Mouse (Mus musculus) neural tube, embryonic 14.5 days (tissue): ENCODE measurements around the gene Samd15. TPM values are rescaled to one million over a fixed set of nuclear protein-coding genes. Genes with fewer than 3 reads are reported as not detected.

ENCODE experiments used
- ATAC-seq: fragments of 200-750 bp; cut with Nextera tagmentation; 2 replicates; pipeline ENCODE4 v1.8.0; 2017; ENCODE audit warnings: low read depth, mild to moderate bottlenecking, moderate TSS enrichment, moderate library complexity
- H3K27ac ChIP-seq: fragments of 300-500 bp; sonication (generic); 2 replicates; pipeline ENCODE4 v1.5.1; 2014; ENCODE audit warnings: low read depth, mild to moderate bottlenecking, control low read depth, low read length, moderate library complexity, mixed read lengths
- H3K27me3 ChIP-seq: fragments of 300-500 bp; sonication (generic); 2 replicates; pipeline ENCODE4 v1.6.1; 2014; ENCODE audit warnings: low read length; ENCODE audit not compliant: control insufficient read depth, insufficient read depth
- H3K36me3 ChIP-seq: fragments of 300-500 bp; sonication (generic); 2 replicates; pipeline ENCODE4 v1.6.1; 2014; ENCODE audit warnings: low read length, mixed read lengths; ENCODE audit not compliant: control insufficient read depth, insufficient read depth
- H3K4me1 ChIP-seq: fragments of 300-500 bp; sonication (generic); 2 replicates; pipeline ENCODE4 v1.6.1; 2014; ENCODE audit warnings: low read length; ENCODE audit not compliant: control insufficient read depth, insufficient read depth
- H3K4me2 ChIP-seq: fragments of 300-500 bp; sonication (generic); 2 replicates; pipeline ENCODE4 v1.6.1; 2014; ENCODE audit warnings: mild to moderate bottlenecking, low read depth, low read length, control low read depth
- H3K4me3 ChIP-seq: fragments of 300-500 bp; sonication (generic); 2 replicates; pipeline ENCODE4 v1.5.1; 2014; ENCODE audit warnings: low read depth, low read length, control low read depth, mixed read lengths
- H3K9ac ChIP-seq: fragments of 300-500 bp; sonication (generic); replicated peaks from 2 replicates; pipeline ENCODE4 v1.6.1; 2014; ENCODE audit warnings: low read depth, mild to moderate bottlenecking, control low read depth, low read length, mixed read lengths
- H3K9me3 ChIP-seq: fragments of 300-500 bp; sonication (generic); 2 replicates; pipeline ENCODE4 v1.6.1; 2016; ENCODE audit warnings: low read length; ENCODE audit not compliant: control insufficient read depth
- WGBS: fragments of 180-500 bp; shearing (Covaris S2); extraction: QIAGEN DNeasy Blood & Tissue Kit; methylation state at CpG from one replicate; pipeline ENCODE4 v1.1.7; 2014; 5-methylcytosine and 5-hydroxymethylcytosine counted together
- polyA plus RNA-seq: library from polyadenylated mRNA; unstranded; fragments of >200 nt; fragmentation: Nextera tagmentation; extraction: Ambion mirVana; gene quantifications from 2 replicates; pipeline ENCODE4 v1.2.1, GENCODE M21; 2014

The Samd15 gene
- polyA plus RNA-seq, 1 experiment from 2014 or later: 3.2 TPM

DNA sequence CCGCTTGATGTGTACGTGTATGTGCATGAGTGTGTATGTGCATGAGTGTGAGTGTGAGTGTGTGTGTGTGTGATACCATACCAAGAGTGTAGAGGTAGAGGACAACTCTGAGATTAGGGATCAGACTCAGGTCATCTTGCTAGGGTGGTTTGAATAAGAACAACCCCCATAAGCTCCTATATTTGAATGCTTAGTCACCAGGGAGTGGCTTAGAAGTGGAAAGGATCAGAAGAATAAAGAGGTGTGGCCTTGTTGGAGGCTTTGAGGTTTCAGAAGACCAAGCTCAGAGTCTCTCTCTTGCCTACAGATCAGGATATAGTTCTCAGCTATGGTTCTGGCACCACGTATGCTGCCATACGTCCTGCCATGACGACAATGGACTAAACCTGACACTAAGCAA lies 57.1 kb downstream of the Samd15 start:
- Histone ChIP-seq H3K27me3 (no peaks in the 10 kb centered on the region), H3K36me3 (peaks cover 65% of the 10 kb centered on the region), H3K9ac (no peak overlapping the region), H3K4me3 (no peak overlapping the region), H3K27ac (no peak overlapping the region), H3K4me2 (no peak overlapping the region), H3K9me3 (no peaks in the 10 kb centered on the region), H3K4me1 (no peaks in the 10 kb centered on the region)
- WGBS: 95% methylated on average over 5 of the region's 5 CpGs
- ATAC-seq: no peak

DNA sequence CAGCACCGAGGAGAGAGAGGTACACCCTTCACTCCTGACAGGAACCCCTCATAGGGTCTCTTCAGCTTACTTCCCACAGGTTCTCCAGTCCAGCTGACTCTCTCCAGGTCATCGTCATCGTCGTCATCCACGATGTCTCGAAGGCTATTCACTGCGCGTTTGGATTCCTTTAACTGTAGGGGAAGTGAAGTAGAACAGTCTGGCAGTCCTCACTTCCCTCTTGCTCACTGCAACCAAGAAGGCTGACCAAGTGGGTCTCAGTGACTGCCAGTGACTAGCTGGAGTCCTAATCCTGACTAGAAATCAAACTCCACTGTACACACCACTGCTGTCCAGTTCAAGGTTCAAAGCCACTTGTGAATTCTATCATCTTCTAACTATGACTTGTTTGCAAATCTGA lies 61.0 kb downstream of the Samd15 start:
- Histone ChIP-seq H3K9me3 (no peaks in the 10 kb centered on the region), H3K4me2 (no peak overlapping the region), H3K27ac (no peak overlapping the region), H3K27me3 (no peaks in the 10 kb centered on the region), H3K4me3 (no peak overlapping the region), H3K4me1 (peaks cover 5% of the 10 kb centered on the region), H3K36me3 (peaks cover 43% of the 10 kb centered on the region), H3K9ac (no peak overlapping the region)
- 97% methylated on average over 8 of the region's 8 CpGs for WGBS
- ATAC-seq: no peak

Other genes with a start within 250 kb of the Samd15 start
- gene Zdhhc22, start 209.3 kb upstream of the Samd15 start, polyA plus RNA-seq: 10.3 and 20.5 TPM in 2 replicates
- 10.7 and 15.8 TPM in 2 replicates for gene Tmem63c, start 178.4 kb upstream of the Samd15 start, polyA plus RNA-seq
- 2.3 and 3.6 TPM in 2 replicates for gene Ngb, start 97.2 kb upstream of the Samd15 start, polyA plus RNA-seq
- gene Gstz1, start 52.6 kb upstream of the Samd15 start, polyA plus RNA-seq: 33.0 and 39.2 TPM in 2 replicates
- gene Pomt2, start 51.8 kb upstream of the Samd15 start, polyA plus RNA-seq: 14.4 and 16.9 TPM in 2 replicates
- gene Tmed8, start 731 bp downstream of the Samd15 start, polyA plus RNA-seq: 6.5 and 8.8 TPM in 2 replicates
- 1.2 and 2.3 TPM in 2 replicates for gene Noxred1, start 39.0 kb downstream of the Samd15 start, polyA plus RNA-seq
- gene Vipas39, start 66.5 kb downstream of the Samd15 start, polyA plus RNA-seq: 61.6 and 67.8 TPM in 2 replicates
- 172 and 186 TPM in 2 replicates for gene Ahsa1, start 66.8 kb downstream of the Samd15 start, polyA plus RNA-seq
- 0.37 and 0.44 TPM in 2 replicates for gene Ism2, start 100.0 kb downstream of the Samd15 start, polyA plus RNA-seq
- gene Sptlc2, start 188.6 kb downstream of the Samd15 start, polyA plus RNA-seq: 70.5 and 81.8 TPM in 2 replicates
- 212 and 251 TPM in 2 replicates for gene Slirp, start 244.2 kb downstream of the Samd15 start, polyA plus RNA-seq
- 38.1 and 40.4 TPM in 2 replicates for gene Alkbh1, start 244.3 kb downstream of the Samd15 start, polyA plus RNA-seq